Mouse (Mus musculus) lung, embryonic 16.5 days (tissue): ENCODE results near the gene Mgat2. TPM values are rescaled to one million over a fixed set of nuclear protein-coding genes. Genes with fewer than 3 reads are reported as not detected.
"Not testable (repeated sequence)": the region's sequence is repeated elsewhere in the genome, so short reads cannot be mapped to it uniquely, and the experiment has no call there.

Experiments used
- ATAC-seq: fragments of 200-750 bp; cut with Nextera tagmentation; 2 replicates; pipeline ENCODE4 v1.8.0; 2017; ENCODE audit warnings: low read depth, mild to moderate bottlenecking, moderate library complexity
- H3K27ac ChIP-seq: fragments of 300-500 bp; sonication (generic); 2 replicates; pipeline ENCODE4 v1.5.1; 2014; ENCODE audit warnings: mild to moderate bottlenecking, control low read depth, low read length
- H3K27me3 ChIP-seq: fragments of 300-500 bp; sonication (generic); 2 replicates; pipeline ENCODE4 v1.6.1; 2014; ENCODE audit warnings: low read depth, low read length, mixed read lengths; ENCODE audit not compliant: control insufficient read depth, insufficient read depth
- H3K36me3 ChIP-seq: fragments of 300-500 bp; sonication (generic); 2 replicates; pipeline ENCODE4 v1.6.1; 2014; ENCODE audit warnings: low read length; ENCODE audit not compliant: control insufficient read depth, insufficient read depth
- H3K4me1 ChIP-seq: fragments of 300-500 bp; sonication (generic); replicated peaks from 2 replicates; pipeline ENCODE4 v1.6.1; 2014; ENCODE audit warnings: low read length, mixed read lengths; ENCODE audit not compliant: control insufficient read depth, insufficient read depth
- H3K4me2 ChIP-seq: fragments of 300-500 bp; sonication (generic); 2 replicates; pipeline ENCODE4 v1.6.1; 2014; ENCODE audit warnings: low read depth, low read length, control low read depth
- H3K4me3 ChIP-seq: fragments of 300-500 bp; sonication (generic); 2 replicates; pipeline ENCODE4 v1.5.1; 2014; ENCODE audit warnings: mild to moderate bottlenecking, low read length, control low read depth
- H3K9ac ChIP-seq: fragments of 300-500 bp; sonication (generic); 2 replicates; pipeline ENCODE4 v1.6.1; 2014; ENCODE audit warnings: low read length, control low read depth
- H3K9me3 ChIP-seq: fragments of 300-500 bp; sonication (generic); 2 replicates; pipeline ENCODE4 v1.6.1; 2016; ENCODE audit warnings: low read length; ENCODE audit not compliant: control insufficient read depth
- WGBS: fragments of 180-500 bp; shearing (Covaris S2); extraction: QIAGEN DNeasy Blood & Tissue Kit; methylation state at CpG from one replicate; pipeline ENCODE4 v1.1.7; 2014; 5-methylcytosine and 5-hydroxymethylcytosine counted together
- polyA plus RNA-seq: library from polyadenylated mRNA; unstranded; fragments of >200 nt; fragmentation: Nextera tagmentation; extraction: Ambion mirVana; gene quantifications from 2 replicates; pipeline ENCODE4 v1.2.1, GENCODE M21; 2015

Mgat2 gene
- polyA plus RNA-seq, 1 experiment from 2014 or later: 40.6 TPM

DNA sequence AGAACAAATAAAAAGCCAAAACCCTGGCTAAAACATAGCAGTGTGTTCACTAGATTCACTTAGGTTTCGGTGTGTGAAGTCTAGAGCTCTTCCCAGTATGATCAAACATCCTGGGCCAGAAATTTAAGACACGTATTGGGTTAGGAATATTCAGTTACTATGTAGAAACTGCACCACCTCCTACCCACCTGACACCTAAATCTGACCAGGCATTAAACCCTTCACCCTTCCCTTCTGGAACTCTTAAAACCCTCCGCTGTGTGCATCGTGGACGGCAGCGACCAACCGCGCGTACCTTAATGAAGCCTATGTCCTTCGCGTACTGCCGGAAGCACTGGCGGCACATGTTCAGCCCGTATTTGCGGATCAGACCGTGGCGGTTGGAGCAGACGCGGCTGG is 25.6 kb upstream of the Mgat2 start:
- Histone ChIP-seq H3K4me2 (peak overlapping the region; percentile 60), H3K9me3 (no peaks in the 10 kb centered on the region), H3K36me3 (peaks cover 16% of the 10 kb centered on the region), H3K27me3 (no peaks in the 10 kb centered on the region), H3K4me3 (peak overlapping the region; percentile 70), H3K27ac (peak overlapping the region; percentile 94), H3K4me1 (0 out of 2 replicates have a peak, but pooled peaks cover 2% of the 10 kb centered on the region), H3K9ac (peak overlapping the region; percentile 87)
- no peak for ATAC-seq
- under 1% methylated on average over 19 of the region's 19 CpGs for WGBS

DNA sequence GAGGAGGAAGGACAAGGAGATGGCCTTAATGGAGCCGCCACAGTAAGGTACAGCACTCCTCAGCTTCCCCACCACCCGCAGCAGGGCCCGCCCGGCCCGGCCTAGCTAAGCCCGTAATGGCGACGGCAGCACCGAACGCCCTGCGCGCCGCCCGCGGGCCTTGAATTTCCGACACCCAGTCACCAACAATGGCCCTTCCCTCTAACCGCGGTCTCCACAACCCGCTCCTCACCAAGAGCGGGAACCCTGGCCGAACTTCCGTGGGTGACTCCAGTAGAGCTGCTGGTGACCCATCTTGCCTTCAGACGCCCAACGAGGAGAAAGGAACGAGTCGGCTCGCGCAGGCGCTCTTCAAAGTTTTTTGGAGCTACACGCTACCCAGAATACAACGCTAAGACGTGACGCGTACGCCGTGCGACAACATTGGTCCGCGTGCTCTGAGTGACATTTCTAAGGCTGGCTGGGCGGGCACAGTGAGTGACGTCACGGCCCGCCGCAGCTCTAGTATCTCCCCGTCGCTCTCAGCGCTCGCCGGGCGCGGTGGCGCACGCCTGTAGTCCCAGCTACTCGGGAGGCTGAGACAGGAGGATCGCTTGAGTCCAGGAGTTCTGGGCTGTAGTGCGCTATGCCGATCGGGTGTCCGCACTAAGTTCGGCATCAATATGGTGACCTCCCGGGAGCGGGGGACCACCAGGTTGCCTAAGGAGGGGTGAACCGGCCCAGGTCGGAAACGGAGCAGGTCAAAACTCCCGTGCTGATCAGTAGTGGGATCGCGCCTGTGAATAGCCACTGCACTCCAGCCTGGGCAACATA is 25.0 kb upstream of the Mgat2 start, which contains the start of gene Rps29:
Rps29 (minus strand) TSS at position 422 of the 813 bp plus-strand sequence.
- H3K4me2 ChIP-seq: peak within 1 kb of the TSS; percentile 60
- H3K9ac ChIP-seq: peak within 1 kb of the TSS; percentile 87
- WGBS: 0% methylated on average over 57 of the region's 68 CpGs
- peak within 1 kb of the TSS; percentile 70 for H3K4me3 ChIP-seq
- H3K9me3 ChIP-seq, H3K27me3 ChIP-seq, H3K4me1 ChIP-seq: not testable (repeated sequence)
- peak; percentile 99 for ATAC-seq
- H3K27ac ChIP-seq: peak within 1 kb of the TSS; percentile 94
- peaks cover 16% of the 10 kb centered on the region for H3K36me3 ChIP-seq

DNA sequence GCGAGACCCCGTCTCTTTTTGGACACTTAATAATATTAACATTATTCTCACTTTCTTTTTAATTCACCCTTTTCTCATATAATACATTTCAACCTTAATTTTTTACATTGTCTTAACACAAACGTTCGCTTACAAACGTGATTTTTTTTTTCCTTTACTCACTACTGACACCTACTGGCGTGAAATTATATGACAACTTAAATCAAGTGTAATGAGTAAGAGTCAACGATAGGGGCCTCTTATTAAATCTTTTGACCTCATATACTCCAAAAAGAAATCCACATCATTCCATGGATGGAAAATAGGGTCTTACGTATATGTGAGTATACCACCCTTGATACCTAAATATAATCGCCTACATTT is 24.4 kb upstream of the Mgat2 start:
- Histone ChIP-seq H3K27me3 (no peaks in the 10 kb centered on the region), H3K9me3 (no peaks in the 10 kb centered on the region), H3K9ac (no peak overlapping the region), H3K4me3 (peak overlapping the region; percentile 29), H3K36me3 (peaks cover 16% of the 10 kb centered on the region), H3K4me2 (peak overlapping the region; percentile 39), H3K27ac (0 out of 2 replicates have a peak overlapping the region, but pooled peaks have one; percentile 61), H3K4me1 (0 out of 2 replicates have a peak, but pooled peaks cover 2% of the 10 kb centered on the region)
- WGBS: 3% methylated on average over 9 of the region's 9 CpGs
- no peak for ATAC-seq

DNA sequence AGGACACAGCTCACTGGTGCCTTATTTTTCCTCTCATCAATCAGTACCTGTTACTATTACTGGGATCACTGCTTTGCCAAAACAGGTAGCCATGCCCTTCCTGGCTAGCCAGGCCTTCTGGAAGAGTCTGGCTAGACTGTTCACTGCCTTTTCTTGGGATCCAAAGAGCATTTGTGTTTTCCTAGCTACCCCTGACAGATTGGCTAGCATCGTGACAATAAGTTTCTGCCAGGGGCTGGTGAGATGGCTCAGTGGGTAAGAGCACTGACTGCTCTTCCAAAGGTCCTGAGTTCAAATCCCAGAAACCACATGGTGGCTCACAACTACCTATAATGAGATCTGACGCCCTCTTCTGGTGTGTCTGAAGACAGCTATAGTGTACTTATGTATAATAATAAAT is 23.3 kb upstream of the Mgat2 start:
- ATAC-seq, H3K27me3 ChIP-seq, H3K9ac ChIP-seq, H3K4me3 ChIP-seq, H3K4me1 ChIP-seq, H3K27ac ChIP-seq, H3K4me2 ChIP-seq, H3K9me3 ChIP-seq: not testable (repeated sequence)
- 70% methylated on average over 2 of the region's 2 CpGs for WGBS
- H3K36me3 ChIP-seq: peaks cover 16% of the 10 kb centered on the region

DNA sequence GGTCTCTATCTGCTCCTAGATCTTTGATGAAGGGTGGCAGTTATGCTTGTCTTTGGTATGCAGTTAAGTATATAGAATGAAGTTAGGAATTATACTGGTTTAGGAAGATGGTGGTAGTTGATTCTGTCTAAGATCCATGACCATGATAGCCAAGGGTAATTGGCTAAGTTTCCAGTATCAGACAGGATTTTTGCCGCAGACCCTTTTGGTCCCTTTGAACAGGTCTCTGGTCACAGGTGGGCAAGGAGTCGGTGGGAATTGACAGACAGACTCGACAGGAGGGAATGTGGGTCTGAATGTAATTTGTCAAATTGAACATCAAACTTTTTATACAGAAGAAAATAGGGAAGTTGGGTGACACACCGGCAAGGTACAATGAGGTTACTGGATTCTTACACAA is 20.4 kb upstream of the Mgat2 start:
- not testable (repeated sequence) for H3K9ac ChIP-seq, H3K9me3 ChIP-seq, H3K27ac ChIP-seq, H3K27me3 ChIP-seq, H3K4me3 ChIP-seq, H3K4me2 ChIP-seq, ATAC-seq, H3K4me1 ChIP-seq, H3K36me3 ChIP-seq
- WGBS: 78% methylated on average over 4 of the region's 4 CpGs

DNA sequence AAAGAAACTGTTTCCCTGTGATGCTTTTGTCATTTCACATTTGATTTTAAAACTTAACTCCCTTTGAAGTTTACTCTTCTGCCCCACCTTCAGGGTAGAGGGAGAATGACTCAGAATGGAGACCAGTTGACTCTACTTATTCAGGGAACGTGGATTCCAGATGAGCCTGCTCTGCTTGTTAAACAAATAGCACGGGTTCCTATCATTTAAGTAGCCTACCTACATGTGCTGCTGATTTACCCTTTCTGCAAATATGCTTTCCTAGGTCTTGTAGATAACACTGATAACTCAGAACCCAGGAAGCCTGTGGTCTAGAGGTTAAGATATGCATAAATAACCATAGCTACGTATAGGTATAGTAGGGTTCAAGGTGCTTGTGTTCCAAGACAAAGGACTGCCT is 19.1 kb upstream of the Mgat2 start:
- no peak for ATAC-seq
- Histone ChIP-seq H3K36me3 (no peaks in the 10 kb centered on the region), H3K27ac (no peak overlapping the region), H3K4me1 (peaks cover 8% of the 10 kb centered on the region; the same call in 1 of the 2 replicates), H3K4me3 (no peak overlapping the region), H3K9ac (no peak overlapping the region), H3K27me3 (no peaks in the 10 kb centered on the region), H3K4me2 (no peak overlapping the region), H3K9me3 (no peaks in the 10 kb centered on the region)
- WGBS: 39% methylated on average over 3 of the region's 3 CpGs

DNA sequence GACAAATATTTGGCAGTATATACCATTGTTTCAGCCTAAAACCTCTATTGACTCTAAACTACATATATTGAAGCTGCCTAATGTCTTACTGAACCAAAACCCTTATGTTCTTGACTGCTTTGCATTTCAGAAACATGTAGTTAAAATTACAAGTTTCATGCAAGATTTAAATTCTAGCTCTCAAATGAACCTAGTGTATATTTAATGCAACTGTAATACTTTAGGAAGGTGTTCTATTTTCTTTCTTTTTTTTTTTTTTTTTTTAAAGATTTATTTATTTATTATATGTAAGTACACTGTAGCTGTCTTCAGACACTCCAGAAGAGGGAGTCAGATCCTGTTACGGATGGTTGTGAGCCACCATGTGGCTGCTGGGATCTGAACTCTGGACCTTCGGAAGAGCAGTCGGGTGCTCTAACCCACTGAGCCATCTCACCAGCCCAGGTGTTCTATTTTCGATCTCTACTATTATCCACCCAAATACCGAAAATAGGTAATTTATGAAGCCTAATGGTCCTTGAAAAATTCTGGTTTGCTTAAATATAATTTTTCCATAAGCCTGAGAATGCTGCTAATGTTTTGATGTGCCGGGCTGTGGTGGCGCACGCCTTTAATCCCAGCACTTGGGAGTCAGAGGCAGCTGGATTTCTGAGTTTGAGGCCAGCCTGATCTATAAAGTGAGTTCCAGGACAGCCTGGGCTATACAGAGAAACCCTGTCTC is 16.9 kb upstream of the Mgat2 start:
- H3K36me3 ChIP-seq, H3K27ac ChIP-seq, H3K9ac ChIP-seq, H3K4me2 ChIP-seq, H3K4me3 ChIP-seq, H3K27me3 ChIP-seq, ATAC-seq, H3K9me3 ChIP-seq: not testable (repeated sequence)
- peaks cover 10% of the 10 kb centered on the region for H3K4me1 ChIP-seq
- WGBS: 68% methylated on average over 8 of the region's 8 CpGs

DNA sequence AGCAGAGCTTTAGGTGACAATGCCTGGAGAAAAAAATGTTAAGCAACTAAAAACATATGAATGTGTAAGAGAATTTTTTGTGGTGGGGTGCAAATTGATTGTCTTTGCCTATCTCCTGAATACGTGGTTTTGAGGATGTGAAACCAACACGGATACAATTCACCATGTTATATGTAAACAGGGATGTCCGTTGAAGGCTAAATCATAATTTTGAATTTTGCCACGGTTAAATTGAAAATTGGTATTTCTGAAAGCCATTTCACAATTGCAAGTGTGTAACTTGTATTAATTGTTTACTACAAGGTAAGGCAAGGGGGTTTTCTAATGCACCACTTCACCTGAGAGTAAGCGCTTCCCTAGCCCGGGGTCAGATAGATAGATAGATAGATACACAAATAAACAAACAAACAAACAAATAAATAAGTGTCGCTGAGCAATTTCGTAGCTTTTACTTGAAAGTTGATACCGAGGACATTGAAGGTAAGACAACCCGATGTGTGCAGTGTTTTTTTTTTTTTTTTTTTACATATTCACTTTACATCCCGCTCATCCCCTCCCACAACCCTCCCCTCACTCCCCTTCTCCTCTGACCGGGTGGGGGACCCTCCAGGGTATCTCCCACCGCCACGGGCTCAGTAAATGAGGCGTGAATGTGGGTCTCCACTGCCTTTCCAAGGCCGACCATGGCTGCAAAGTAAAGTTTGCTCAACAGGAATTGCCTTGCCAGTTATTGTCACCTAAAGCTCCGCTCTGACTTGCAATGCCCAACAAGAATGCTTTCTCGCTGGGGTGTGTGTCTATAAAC is 16.1 kb upstream of the Mgat2 start:
- Histone ChIP-seq H3K4me1 (peaks cover 10% of the 10 kb centered on the region), H3K4me2 (peak overlapping the region; percentile 91), H3K27ac (peak overlapping the region; percentile 82), H3K27me3 (no peaks in the 10 kb centered on the region), H3K9me3 (no peaks in the 10 kb centered on the region), H3K9ac (peak overlapping the region; percentile 83), H3K36me3 (no peaks in the 10 kb centered on the region), H3K4me3 (peak overlapping the region; percentile 93)
- peak; percentile 42 for ATAC-seq
- 7% methylated on average over 18 of the region's 18 CpGs for WGBS
